Mouse (Mus musculus) stomach, embryonic 15.5 days (tissue): ENCODE results near the gene B3gnt7. TPM values are rescaled to one million over a fixed set of nuclear protein-coding genes. Genes with fewer than 3 reads are reported as not detected.

Experiments
- ATAC-seq: fragments of 200-750 bp; cut with Nextera tagmentation; 2 replicates; pipeline ENCODE4 v1.8.0; 2017; ENCODE audit warnings: low read depth, moderate number of reproducible peaks, moderate TSS enrichment; ENCODE audit not compliant: insufficient read depth, low FRiP score
- H3K27ac ChIP-seq: fragments of 300-500 bp; sonication (generic); 2 replicates; pipeline ENCODE4 v1.5.1; 2015; ENCODE audit warnings: mild to moderate bottlenecking, inconsistent platforms
- H3K27me3 ChIP-seq: fragments of 300-500 bp; sonication (generic); replicated peaks from 2 replicates; pipeline ENCODE4 v1.6.1; 2015; ENCODE audit warnings: inconsistent platforms
- H3K36me3 ChIP-seq: fragments of 300-500 bp; sonication (generic); 2 replicates; pipeline ENCODE4 v1.6.1; 2015; ENCODE audit warnings: inconsistent platforms
- H3K4me1 ChIP-seq: fragments of 300-500 bp; sonication (generic); 2 replicates; pipeline ENCODE4 v1.6.1; 2015; ENCODE audit warnings: inconsistent platforms
- H3K4me2 ChIP-seq: fragments of 300-500 bp; sonication (generic); 2 replicates; pipeline ENCODE4 v1.6.1; 2015; ENCODE audit warnings: mild to moderate bottlenecking, inconsistent platforms
- H3K4me3 ChIP-seq: fragments of 300-500 bp; sonication (generic); replicated peaks from 2 replicates; pipeline ENCODE4 v1.5.1; 2015; ENCODE audit warnings: inconsistent platforms
- H3K9ac ChIP-seq: fragments of 300-500 bp; sonication (generic); 2 replicates; pipeline ENCODE4 v1.6.1; 2015; ENCODE audit warnings: inconsistent platforms
- H3K9me3 ChIP-seq: fragments of 300-500 bp; sonication (generic); 2 replicates; pipeline ENCODE4 v1.6.1; 2016; ENCODE audit warnings: inconsistent platforms
- WGBS: fragments of 180-500 bp; shearing (Covaris S2); methylation state at CpG from one replicate; pipeline ENCODE4 v1.1.7; 2015; 5-methylcytosine and 5-hydroxymethylcytosine counted together
- polyA plus RNA-seq: library from polyadenylated mRNA; unstranded; fragments of >200 nt; fragmentation: Nextera tagmentation; extraction: Ambion mirVana; gene quantifications from 2 replicates; pipeline ENCODE4 v1.2.1, GENCODE M21; 2015

The B3gnt7 gene
- polyA plus RNA-seq, 1 experiment from 2014 or later, result 5.5 TPM

GRCm38 (mm10) chr1:86281781-86282536, 20.7 kb upstream of the B3gnt7 start:
- no peaks in the 10 kb centered on the region for H3K9me3 ChIP-seq
- H3K36me3 ChIP-seq, result no peaks in the 10 kb centered on the region
- no peak overlapping the region for H3K4me2 ChIP-seq
- no peaks in the 10 kb centered on the region for H3K4me1 ChIP-seq
- no peak overlapping the region for H3K27ac ChIP-seq
- ATAC-seq, result no peak
- no peak overlapping the region for H3K4me3 ChIP-seq
- no peaks in the 10 kb centered on the region for H3K27me3 ChIP-seq
- 76% methylated on average over 11 of the region's 11 CpGs for WGBS
- no peak overlapping the region for H3K9ac ChIP-seq

- WGBS, result 89% methylated on average over 5 of the region's 5 CpGs
- Histone ChIP-seq H3K27me3 (no peaks in the 10 kb centered on the region), H3K36me3 (no peaks in the 10 kb centered on the region), H3K9me3 (no peaks in the 10 kb centered on the region), H3K4me1 (no peaks in the 10 kb centered on the region), H3K4me2 (no peak overlapping the region), H3K9ac (no peak overlapping the region), H3K4me3 (no peak overlapping the region), H3K27ac (no peak overlapping the region)
- no peak for ATAC-seq
Observed at GRCm38 (mm10) chr1:86284101-86284500, 18.5 kb upstream of the B3gnt7 start.

- 78% methylated on average over 6 of the region's 6 CpGs for WGBS
- ATAC-seq, result no peak
Observed at GRCm38 (mm10) chr1:86285295-86285694, 17.3 kb upstream of the B3gnt7 start.

GRCm38 (mm10) chr1:86287473-86287872, 15.2 kb upstream of the B3gnt7 start:
- H3K27ac ChIP-seq, result no peak overlapping the region
- no peaks in the 10 kb centered on the region for H3K9me3 ChIP-seq
- 70% methylated on average over 4 of the region's 4 CpGs for WGBS
- no peak overlapping the region for H3K9ac ChIP-seq
- H3K36me3 ChIP-seq, result no peaks in the 10 kb centered on the region
- no peak overlapping the region for H3K4me3 ChIP-seq
- H3K4me2 ChIP-seq, result no peak overlapping the region
- H3K27me3 ChIP-seq, result no peaks in the 10 kb centered on the region
- ATAC-seq, result no peak
- no peaks in the 10 kb centered on the region for H3K4me1 ChIP-seq

More at GRCm38 (mm10) chr1:86285295-86285694, 17.3 kb upstream of the B3gnt7 start:
- Histone ChIP-seq H3K4me2 (no peak overlapping the region), H3K4me1 (no peaks in the 10 kb centered on the region), H3K27ac (no peak overlapping the region), H3K36me3 (no peaks in the 10 kb centered on the region), H3K9ac (no peak overlapping the region), H3K27me3 (no peaks in the 10 kb centered on the region), H3K4me3 (no peak overlapping the region), H3K9me3 (no peaks in the 10 kb centered on the region)

- ATAC-seq, result no peak
- Histone ChIP-seq H3K36me3 (no peaks in the 10 kb centered on the region), H3K9me3 (no peaks in the 10 kb centered on the region), H3K27me3 (no peaks in the 10 kb centered on the region), H3K9ac (no peak overlapping the region), H3K4me1 (no peaks in the 10 kb centered on the region), H3K4me2 (no peak overlapping the region), H3K4me3 (no peak overlapping the region), H3K27ac (no peak overlapping the region)
- 61% methylated on average over 3 of the region's 3 CpGs for WGBS
Observed at GRCm38 (mm10) chr1:86290452-86290851, 12.2 kb upstream of the B3gnt7 start.

GRCm38 (mm10) chr1:86293091-86293490, 9.5 kb upstream of the B3gnt7 start:
- ATAC-seq, result no peak
- Histone ChIP-seq H3K27ac (no peak overlapping the region), H3K27me3 (no peaks in the 10 kb centered on the region), H3K4me1 (no peaks in the 10 kb centered on the region), H3K4me3 (no peak overlapping the region), H3K36me3 (no peaks in the 10 kb centered on the region), H3K4me2 (no peak overlapping the region), H3K9me3 (no peaks in the 10 kb centered on the region), H3K9ac (no peak overlapping the region)
- WGBS, result 80% methylated on average over 3 of the region's 3 CpGs

- no peaks in the 10 kb centered on the region for H3K4me1 ChIP-seq
- 91% methylated on average over 5 of the region's 5 CpGs for WGBS
- no peak overlapping the region for H3K9ac ChIP-seq
- no peak overlapping the region for H3K4me2 ChIP-seq
- H3K4me3 ChIP-seq, result no peak overlapping the region
- no peak overlapping the region for H3K27ac ChIP-seq
- no peaks in the 10 kb centered on the region for H3K27me3 ChIP-seq
- no peaks in the 10 kb centered on the region for H3K9me3 ChIP-seq
- ATAC-seq, result no peak
- H3K36me3 ChIP-seq, result no peaks in the 10 kb centered on the region
Observed at GRCm38 (mm10) chr1:86293868-86294267, 8.8 kb upstream of the B3gnt7 start.

- Histone ChIP-seq H3K4me3 (no peak overlapping the region), H3K9me3 (no peaks in the 10 kb centered on the region), H3K27me3 (no peaks in the 10 kb centered on the region), H3K4me2 (no peak overlapping the region), H3K4me1 (no peaks in the 10 kb centered on the region), H3K27ac (no peak overlapping the region), H3K9ac (no peak overlapping the region), H3K36me3 (no peaks in the 10 kb centered on the region)
- WGBS, result 51% methylated on average over 4 of the region's 4 CpGs
- ATAC-seq, result no peak
Observed at GRCm38 (mm10) chr1:86294472-86294871, 8.2 kb upstream of the B3gnt7 start.

GRCm38 (mm10) chr1:86300093-86300492, 2.5 kb upstream of the B3gnt7 start:
- no peak overlapping the region for H3K4me2 ChIP-seq
- peaks cover 20% of the 10 kb centered on the region for H3K27me3 ChIP-seq
- 52% methylated on average over 2 of the region's 2 CpGs for WGBS
- peaks cover 7% of the 10 kb centered on the region; the same call in 1 of the 2 replicates for H3K4me1 ChIP-seq
- H3K36me3 ChIP-seq, result no peaks in the 10 kb centered on the region
- H3K9me3 ChIP-seq, result no peaks in the 10 kb centered on the region
- H3K27ac ChIP-seq, result no peak overlapping the region
- no peak overlapping the region for H3K9ac ChIP-seq
- ATAC-seq, result no peak
- H3K4me3 ChIP-seq, result no peak overlapping the region

GRCm38 (mm10) chr1:86300731-86301130, 1.9 kb upstream of the B3gnt7 start:
- Histone ChIP-seq H3K4me3 (no peak overlapping the region), H3K27ac (no peak overlapping the region), H3K4me2 (no peak overlapping the region), H3K27me3 (peaks cover 22% of the 10 kb centered on the region), H3K9ac (no peak overlapping the region), H3K4me1 (peaks cover 7% of the 10 kb centered on the region; the same call in 1 of the 2 replicates), H3K9me3 (no peaks in the 10 kb centered on the region), H3K36me3 (no peaks in the 10 kb centered on the region)
- WGBS, result 51% methylated on average over 7 of the region's 7 CpGs
- no peak for ATAC-seq

- 50% methylated on average over 6 of the region's 6 CpGs for WGBS
- Histone ChIP-seq H3K36me3 (no peaks in the 10 kb centered on the region), H3K27ac (no peak overlapping the region), H3K27me3 (peaks cover 22% of the 10 kb centered on the region), H3K9ac (no peak overlapping the region), H3K4me2 (no peak overlapping the region), H3K4me1 (peaks cover 7% of the 10 kb centered on the region; the same call in 1 of the 2 replicates), H3K9me3 (no peaks in the 10 kb centered on the region), H3K4me3 (no peak overlapping the region)
- ATAC-seq, result no peak
Observed at GRCm38 (mm10) chr1:86301221-86302091, 1.2 kb upstream of the B3gnt7 start.
